8 mouse cellular contexts compared by ENCODE assay signal in the genomic region with DNA sequence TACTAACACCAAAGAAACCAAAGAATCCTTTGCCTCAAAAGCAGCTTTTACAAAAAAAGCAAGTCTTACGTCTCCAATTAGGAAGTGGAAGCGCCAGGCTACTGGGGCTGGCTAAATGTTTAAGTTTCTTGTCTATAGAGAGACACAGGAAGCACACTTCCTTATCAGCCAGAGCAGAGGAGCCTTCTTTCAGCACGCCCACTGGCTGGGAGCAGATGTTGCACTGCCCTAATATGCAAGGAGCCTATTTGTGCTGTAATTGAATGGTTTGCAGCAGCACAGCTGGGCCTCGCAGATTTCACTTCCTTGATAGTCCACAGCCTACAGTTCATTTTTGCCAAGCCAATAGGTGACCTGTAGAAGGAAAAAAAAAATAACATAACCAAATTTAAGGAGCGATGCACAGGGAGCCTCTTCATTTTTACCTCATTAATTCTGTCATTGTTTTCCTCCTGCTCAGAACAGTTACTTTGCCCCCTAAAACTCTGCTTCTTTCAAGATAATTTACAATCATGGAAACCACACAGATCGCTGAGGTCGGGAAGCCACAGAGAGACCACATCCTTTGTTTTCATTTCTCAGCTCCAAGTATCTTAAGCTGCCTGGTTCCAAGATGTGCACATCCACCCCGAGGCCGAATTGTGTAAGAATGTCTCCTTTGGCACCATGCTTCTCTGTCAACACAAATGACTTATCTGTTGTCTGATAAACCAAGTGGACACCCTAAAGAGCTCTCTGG.
DNase-seq lines count a peak whose midpoint lies in the region; ATAC-seq and TF ChIP-seq lines count a peak whose summit lies in the region.

No protein-coding gene starts in this region.

- 69% methylated on average over 9 of the region's 9 CpGs for WGBS in hindbrain, embryonic 10.5 days
- 7% methylated on average over 9 of the region's 9 CpGs for WGBS in liver, embryonic 14.5 days (ENCODE audit: insufficient replicate concordance)
- 58% methylated on average over 9 of the region's 9 CpGs for WGBS in neural tube, embryonic 15.5 days

- peak; percentile 46 for TF ChIP-seq CTCF in liver, embryonic 14.5 days (IDR thresholded peaks at IDR 0.05; ENCODE audit: low read depth)
- no peak for TF ChIP-seq CTCF in layer of hippocampus, adult 2 months (conservative IDR thresholded peaks at IDR 0.05)

- H3K4me2 ChIP-seq in liver, embryonic 14.5 days (ENCODE audit: low read depth): peak overlapping the region; percentile 39
- H3K4me2 ChIP-seq in neural tube, embryonic 15.5 days: no peak overlapping the region

- ATAC-seq in liver, embryonic 14.5 days (ENCODE audit: insufficient read depth): peak; percentile 99
- ATAC-seq in neural tube, embryonic 15.5 days (ENCODE audit: low FRiP score): peak; percentile 31; the same call in 1 of the 2 replicates

- peak; percentile 18 for DNase-seq in gastrocnemius, adult 18-20 months (ENCODE audit: low spot score)
- DNase-seq in gastrocnemius, postnatal 10 days: no peak
- DNase-seq in embryo, embryonic 11.5 days (ENCODE audit: low read depth, low spot score): peak; percentile 34
- peak; percentile 39 for DNase-seq in hindbrain, embryonic 10.5 days (ENCODE audit: low spot score)
- peak; percentile 96 to 97 (median 97) for DNase-seq in liver, embryonic 14.5 days (ENCODE audit: low read depth in 3 of 3, low spot score in 3 of 3)
- no peak for DNase-seq in layer of hippocampus, adult 2 months (ENCODE audit: low spot score in 2 of 2)
- DNase-seq in cerebellum, postnatal 36 days: no peak

- H3K27ac ChIP-seq in hindbrain, embryonic 10.5 days: peak overlapping the region; percentile 54
- H3K27ac ChIP-seq in liver, embryonic 14.5 days: peak overlapping the region; percentile 84
- no peak overlapping the region for H3K27ac ChIP-seq in neural tube, embryonic 15.5 days (replicated peaks)
- no peak overlapping the region for H3K27ac ChIP-seq in layer of hippocampus, adult 2 months

- H3K27me3 ChIP-seq in hindbrain, embryonic 10.5 days (ENCODE audit: insufficient read depth, poor library complexity, severe bottlenecking): no peaks in the 10 kb centered on the region
- H3K27me3 ChIP-seq in liver, embryonic 14.5 days (ENCODE audit: control insufficient read depth, insufficient read depth, low read length): no peaks in the 10 kb centered on the region
- no peaks in the 10 kb centered on the region for H3K27me3 ChIP-seq in neural tube, embryonic 15.5 days (replicated peaks)

- 0 out of 2 replicates have a peak, but pooled peaks cover 3% of the 10 kb centered on the region for H3K4me1 ChIP-seq in hindbrain, embryonic 10.5 days (replicated peaks)
- H3K4me1 ChIP-seq in liver, embryonic 14.5 days (replicated peaks; ENCODE audit: control insufficient read depth in 2 of 2, insufficient read depth in 2 of 2, low read length in 1 of 2): peaks cover 46 to 51% of the 10 kb centered on the region in 2 experiments
- no peaks in the 10 kb centered on the region for H3K4me1 ChIP-seq in neural tube, embryonic 15.5 days

- TF ChIP-seq EP300 in liver, embryonic 14.5 days (IDR thresholded peaks at IDR 0.05; ENCODE audit: low read depth): peak; percentile 98

- no peak overlapping the region for H3K4me3 ChIP-seq in hindbrain, embryonic 10.5 days
- H3K4me3 ChIP-seq in liver, embryonic 14.5 days (ENCODE audit: insufficient read depth in 1 of 2, low read depth in 2 of 2, low read length in 2 of 2): no peak overlapping the region
- H3K4me3 ChIP-seq in neural tube, embryonic 15.5 days (replicated peaks): no peak overlapping the region
- H3K4me3 ChIP-seq in layer of hippocampus, adult 2 months: no peak overlapping the region

- no peaks in the 10 kb centered on the region for H3K9me3 ChIP-seq in hindbrain, embryonic 10.5 days
- H3K9me3 ChIP-seq in liver, embryonic 14.5 days (ENCODE audit: control insufficient read depth, low read length): no peaks in the 10 kb centered on the region
- H3K9me3 ChIP-seq in neural tube, embryonic 15.5 days (replicated peaks): no peaks in the 10 kb centered on the region

- H3K9ac ChIP-seq in liver, embryonic 14.5 days (replicated peaks): peak overlapping the region; percentile 57
- no peak overlapping the region for H3K9ac ChIP-seq in neural tube, embryonic 15.5 days (replicated peaks)

- no peaks in the 10 kb centered on the region for H3K36me3 ChIP-seq in hindbrain, embryonic 10.5 days
- no peaks in the 10 kb centered on the region for H3K36me3 ChIP-seq in liver, embryonic 14.5 days (replicated peaks; ENCODE audit: control insufficient read depth, insufficient read depth, low read depth)
- no peaks in the 10 kb centered on the region for H3K36me3 ChIP-seq in neural tube, embryonic 15.5 days

Comparison
In these comparisons a context has a peak if more than half of its experiments do, and no peak if none do; other contexts are left out.
1. DNase-seq: peak in gastrocnemius, adult 18-20 months (single experiment), embryo, embryonic 11.5 days (single experiment), hindbrain, embryonic 10.5 days (single experiment) and liver, embryonic 14.5 days (3 of 3); none in gastrocnemius, postnatal 10 days (single experiment), layer of hippocampus, adult 2 months (0 of 2) and cerebellum, postnatal 36 days (0 of 2).
2. H3K27ac ChIP-seq: peak in hindbrain, embryonic 10.5 days (single experiment) and liver, embryonic 14.5 days (single experiment); none in neural tube, embryonic 15.5 days (single experiment) and layer of hippocampus, adult 2 months (single experiment).